Mouse (Mus musculus) embryonic facial prominence, embryonic 14.5 days (tissue): ENCODE measurements around the gene Ndufv3. TPM values are rescaled to one million over a fixed set of nuclear protein-coding genes. Genes with fewer than 3 reads are reported as not detected.

ENCODE experiments used
- microRNA-seq: library from miRNA; unstranded; fragments of <30 nt; microRNA quantifications from one replicate; pipeline ENCODE4, GENCODE M21; 2016; ENCODE audit warnings: borderline number of aligned reads
- polyA plus RNA-seq: library from polyadenylated mRNA; unstranded; fragments of >200 nt; fragmentation: Nextera tagmentation; extraction: Ambion mirVana; gene quantifications from 2 replicates; pipeline ENCODE4 v1.2.1, GENCODE M21; 2014

Gene Ndufv3
- polyA plus RNA-seq, 1 experiment from 2014 or later, result 316 TPM

Small RNAs within 50 kb of the gene (microRNA-seq; reads per million reads assigned to microRNA genes)
- gene Gm24970, result not detected

Other genes starting within 250 kb of the Ndufv3 start
- 2.8 and 7.8 TPM in 2 replicates for gene Rsph1, start 242.7 kb upstream of the Ndufv3 start, polyA plus RNA-seq
- 3.2 TPM in 2 replicates for gene Slc37a1, start 233.3 kb upstream of the Ndufv3 start, polyA plus RNA-seq
- 14.5 and 18.7 TPM in 2 replicates for gene Pde9a, start 133.9 kb upstream of the Ndufv3 start, polyA plus RNA-seq
- gene Wdr4, start 135 bp upstream of the Ndufv3 start, polyA plus RNA-seq, result 29.3 and 31.7 TPM in 2 replicates
- 31.1 and 31.3 TPM in 2 replicates for gene Pknox1, start 44.6 kb downstream of the Ndufv3 start, polyA plus RNA-seq
- gene Cbs, start 117.1 kb downstream of the Ndufv3 start, polyA plus RNA-seq, result 3.9 and 4.8 TPM in 2 replicates
- gene U2af1, start 138.8 kb downstream of the Ndufv3 start, polyA plus RNA-seq, result 134 and 139 TPM in 2 replicates
- 0.41 and 0.89 TPM in 2 replicates for gene Cryaa, start 157.7 kb downstream of the Ndufv3 start, polyA plus RNA-seq